Mouse (Mus musculus) heart, postnatal 0 days (tissue): ENCODE results near the gene Dcaf8. TPM values are rescaled to one million over a fixed set of nuclear protein-coding genes. Genes with fewer than 3 reads are reported as not detected.
A peak's percentile ranks its signal among the peaks of the same experiment; 100 is the strongest.

ENCODE experiments used
- ATAC-seq: fragments of 200-750 bp; cut with Nextera tagmentation; 2 replicates; pipeline ENCODE4 v1.8.0; 2017; ENCODE audit warnings: low read depth, moderate number of reproducible peaks, moderate library complexity; ENCODE audit not compliant: insufficient read depth
- DNase-seq: peaks from one replicate; pipeline ENCODE4 v3.0.0-alpha.2; 2016; ENCODE audit warnings: low spot score
- H3K27ac ChIP-seq: fragments of 300-500 bp; sonication (generic); 2 replicates; pipeline ENCODE4 v1.5.1; 2014; ENCODE audit warnings: low read depth, mild to moderate bottlenecking
- H3K27me3 ChIP-seq: fragments of 300-500 bp; sonication (generic); 2 replicates; pipeline ENCODE4 v1.6.1; 2014; ENCODE audit warnings: low read length, mixed read lengths; ENCODE audit not compliant: control insufficient read depth, insufficient read depth
- H3K36me3 ChIP-seq: fragments of 300-500 bp; sonication (generic); replicated peaks from 2 replicates; pipeline ENCODE4 v1.6.1; 2014; ENCODE audit warnings: low read length, mixed read lengths; ENCODE audit not compliant: control insufficient read depth, insufficient read depth
- H3K4me1 ChIP-seq: fragments of 300-500 bp; sonication (generic); 2 replicates; pipeline ENCODE4 v1.6.1; 2014; ENCODE audit warnings: antibody characterized with exemption; ENCODE audit not compliant: control insufficient read depth, insufficient read depth
- H3K4me2 ChIP-seq: fragments of 300-500 bp; sonication (generic); 2 replicates; pipeline ENCODE4 v1.6.1; 2014; ENCODE audit warnings: low read depth, mild to moderate bottlenecking, low read length, moderate library complexity
- H3K4me3 ChIP-seq: fragments of 300-500 bp; sonication (generic); 2 replicates; pipeline ENCODE4 v1.5.1; 2014; ENCODE audit warnings: low read depth, low read length
- H3K9ac ChIP-seq: fragments of 300-500 bp; sonication (generic); replicated peaks from 2 replicates; pipeline ENCODE4 v1.6.1; 2014; ENCODE audit warnings: low read depth, low read length, mixed read lengths
- H3K9me3 ChIP-seq: fragments of 300-500 bp; sonication (generic); replicated peaks from 2 replicates; pipeline ENCODE4 v1.6.1; 2016; ENCODE audit warnings: low read length; ENCODE audit not compliant: control insufficient read depth
- CTCF ChIP-seq: IDR thresholded peaks from 2 replicates; pipeline ENCODE4 v1.5.1; 2016; ENCODE audit warnings: antibody characterized with exemption, control low read depth, low read depth
- EP300 ChIP-seq: IDR thresholded peaks from 2 replicates; pipeline ENCODE4 v1.6.1; 2016; ENCODE audit warnings: antibody characterized with exemption, low read depth
- WGBS: fragments of 180-500 bp; shearing (Covaris S2); extraction: QIAGEN DNeasy Blood & Tissue Kit; methylation state at CpG from one replicate; pipeline ENCODE4 v1.1.7; 2014; 5-methylcytosine and 5-hydroxymethylcytosine counted together
- polyA plus RNA-seq: library from polyadenylated mRNA; unstranded; fragments of >200 nt; fragmentation: Nextera tagmentation; extraction: Ambion mirVana; gene quantifications from 2 replicates; pipeline ENCODE4 v1.2.1, GENCODE M21; 2015
- total RNA-seq: library from RNA; depleted of rRNA; stranded (reverse); fragments of >200 nt; gene quantifications from 2 replicates; pipeline ENCODE4 v1.2.3, GENCODE M21; 2014; ENCODE audit warnings: low replicate concordance

Dcaf8 gene
- total and polyA plus RNA-seq, 2 experiments from 2014 or later: 116 to 129 TPM

DNA sequence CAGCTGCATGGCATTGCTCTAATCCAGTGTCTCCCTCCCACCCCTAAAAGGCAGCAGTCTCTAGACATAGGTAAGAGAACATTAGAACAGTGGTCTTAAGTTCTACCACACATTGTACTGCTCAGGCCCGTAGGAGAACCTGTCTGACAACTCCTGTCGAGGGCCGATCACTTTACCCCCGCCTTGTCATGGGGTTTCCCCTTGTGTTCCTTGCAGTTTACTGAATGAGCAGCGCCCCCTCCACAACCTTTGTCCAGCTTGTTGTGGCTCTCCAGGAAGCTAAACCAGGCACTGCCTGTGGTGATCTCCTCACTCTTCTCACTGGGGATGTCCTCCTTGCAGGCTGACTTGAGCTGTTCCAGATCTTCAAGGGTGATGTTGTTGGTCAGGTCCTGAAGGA is 52.3 kb downstream of the Dcaf8 start:
- peaks cover 59% of the 10 kb centered on the region for H3K36me3 ChIP-seq
- H3K27me3 ChIP-seq: no peaks in the 10 kb centered on the region
- no peaks in the 10 kb centered on the region for H3K9me3 ChIP-seq
- 0 out of 2 replicates have a peak overlapping the region, but pooled peaks have one; percentile 13 for H3K27ac ChIP-seq
- no peak overlapping the region for H3K4me2 ChIP-seq
- no peak overlapping the region for H3K9ac ChIP-seq
- no peak for TF ChIP-seq CTCF
- no peak for TF ChIP-seq EP300
- 70% methylated on average over 5 of the region's 5 CpGs for WGBS
- no peak overlapping the region for H3K4me3 ChIP-seq
- H3K4me1 ChIP-seq: peaks cover 41% of the 10 kb centered on the region
- no peak for DNase-seq
- no peak for ATAC-seq

DNA sequence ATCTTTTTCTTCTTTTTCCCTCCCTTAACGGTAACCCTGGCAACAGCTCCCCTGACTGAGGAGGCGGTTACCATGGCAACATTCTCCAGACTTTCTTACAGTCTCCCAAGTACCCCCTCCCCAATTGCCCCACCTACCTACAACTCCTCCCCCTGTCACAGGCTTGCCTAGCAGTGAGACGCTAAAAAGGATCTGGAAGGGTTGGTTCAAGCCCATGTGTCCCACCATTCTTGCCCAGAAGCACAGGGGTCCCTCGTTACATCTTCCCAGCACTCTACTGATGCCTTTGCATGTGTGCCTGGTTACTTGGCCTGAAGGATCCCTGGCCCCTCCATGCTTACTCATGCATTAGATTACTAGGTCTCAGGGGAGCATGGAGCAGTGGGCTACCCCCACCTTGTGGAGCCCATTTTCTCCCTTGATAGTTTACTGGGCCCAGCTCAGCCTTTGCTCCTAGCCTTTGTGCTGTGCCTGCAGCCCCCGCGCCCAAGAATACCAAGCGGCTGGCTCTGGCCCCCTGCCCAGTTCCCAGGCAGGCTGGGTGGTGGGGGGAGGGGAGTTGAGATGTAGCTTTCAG is 53.1 kb downstream of the Dcaf8 start:
- no peak overlapping the region for H3K4me2 ChIP-seq
- 32% methylated on average over 7 of the region's 7 CpGs for WGBS
- H3K4me1 ChIP-seq: peaks cover 49% of the 10 kb centered on the region
- H3K36me3 ChIP-seq: peaks cover 51% of the 10 kb centered on the region
- TF ChIP-seq CTCF (no peak), EP300 (no peak)
- H3K9me3 ChIP-seq: no peaks in the 10 kb centered on the region
- DNase-seq (no peak), ATAC-seq (peak; percentile 30)
- peak overlapping the region; percentile 52 for H3K27ac ChIP-seq
- H3K9ac ChIP-seq: no peak overlapping the region
- H3K27me3 ChIP-seq: no peaks in the 10 kb centered on the region
- no peak overlapping the region for H3K4me3 ChIP-seq

DNA sequence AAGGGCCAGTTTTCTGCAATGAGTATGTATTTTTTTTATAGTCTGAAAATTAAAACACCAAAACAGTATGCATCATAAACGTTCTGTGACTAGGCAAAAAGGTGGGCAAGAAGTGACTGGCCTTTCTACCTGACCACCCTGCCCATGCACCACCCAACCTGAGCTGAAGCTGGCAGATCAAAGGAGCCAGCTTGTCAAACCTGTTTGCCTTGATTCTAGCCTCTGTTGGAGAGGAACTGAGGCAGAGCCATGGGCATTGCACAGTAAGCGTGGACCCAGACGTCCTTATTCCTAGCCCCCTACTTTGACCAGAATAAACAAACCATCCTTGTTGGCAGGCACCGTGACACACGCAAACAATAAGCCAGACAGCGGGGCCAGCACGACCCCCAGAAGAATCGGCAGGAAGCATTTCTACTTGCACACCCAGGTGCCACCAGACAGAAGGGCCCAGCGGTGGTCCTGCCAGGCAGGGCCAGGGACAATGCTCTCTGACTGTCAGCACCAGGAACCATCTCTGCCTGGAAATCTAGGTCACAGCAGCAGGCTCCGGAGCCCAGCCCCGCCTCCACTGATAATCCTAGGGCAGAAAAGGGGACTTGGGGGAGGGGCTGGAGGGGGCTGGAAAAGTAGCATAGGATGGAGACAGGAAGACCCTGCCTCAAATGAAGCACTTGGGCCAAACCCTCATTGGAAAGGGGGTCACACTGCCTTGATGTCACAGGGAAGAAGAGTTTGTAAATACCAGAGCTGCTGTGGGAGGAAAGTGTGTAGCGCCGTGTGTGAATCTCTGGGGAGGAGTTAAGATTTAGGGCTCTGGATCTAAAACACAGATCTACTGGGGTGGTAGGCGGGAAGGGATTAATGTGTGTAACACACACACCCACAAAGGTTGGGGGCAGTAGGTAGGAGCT is 54.3 kb downstream of the Dcaf8 start:
- no peak for ATAC-seq
- H3K4me1 ChIP-seq: peaks cover 55% of the 10 kb centered on the region
- 16% methylated on average over 14 of the region's 14 CpGs for WGBS

DNA sequence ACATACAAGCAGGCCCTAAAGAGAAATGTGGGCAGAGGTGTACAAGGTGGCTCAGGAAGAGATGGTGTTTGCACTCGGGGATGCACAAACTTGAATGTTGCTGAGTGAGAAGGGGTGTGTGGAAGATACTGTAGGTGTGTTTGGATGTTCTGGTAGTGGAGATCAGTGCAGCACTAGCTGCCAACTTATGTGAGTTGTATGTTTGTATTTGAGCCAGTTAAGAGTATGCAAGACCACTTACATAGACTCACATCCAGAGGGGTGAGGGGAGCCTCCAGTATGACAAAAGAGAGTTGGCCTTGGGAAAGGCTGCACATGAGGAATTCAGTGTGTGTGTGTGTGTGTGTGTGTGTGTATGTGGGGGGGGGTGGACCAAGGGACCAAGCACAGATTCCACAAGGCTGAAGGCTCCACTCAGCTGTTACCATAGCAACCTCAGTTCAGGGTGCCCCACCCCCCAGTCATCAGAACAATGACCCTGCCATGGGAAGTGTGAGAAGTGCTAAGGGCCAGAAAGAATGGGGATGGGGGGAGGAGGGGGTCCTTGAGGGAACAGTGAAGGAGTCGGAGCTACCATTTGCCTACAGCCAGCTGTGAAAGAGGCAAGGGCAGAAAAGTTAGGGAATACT is 55.1 kb downstream of the Dcaf8 start:
- 34% methylated on average over 2 of the region's 2 CpGs for WGBS
- 0 out of 2 replicates have a peak overlapping the region, but pooled peaks have one; percentile 32 for H3K9ac ChIP-seq
- no peaks in the 10 kb centered on the region for H3K9me3 ChIP-seq
- no peaks in the 10 kb centered on the region for H3K27me3 ChIP-seq
- TF ChIP-seq EP300 (no peak), CTCF (no peak)
- ATAC-seq (no peak), DNase-seq (no peak)
- no peak overlapping the region for H3K4me3 ChIP-seq
- peak overlapping the region; percentile 81 for H3K4me2 ChIP-seq
- peaks cover 31% of the 10 kb centered on the region for H3K36me3 ChIP-seq
- H3K27ac ChIP-seq: peak overlapping the region; percentile 95
- H3K4me1 ChIP-seq: peaks cover 55% of the 10 kb centered on the region

More for the DNA sequence above, 54.3 kb downstream of the Dcaf8 start:
- Histone ChIP-seq H3K9me3 (no peaks in the 10 kb centered on the region), H3K27ac (peak overlapping the region; percentile 95), H3K9ac (peak overlapping the region; percentile 32), H3K4me3 (0 out of 2 replicates have a peak overlapping the region, but pooled peaks have one; percentile 3), H3K27me3 (no peaks in the 10 kb centered on the region), H3K36me3 (peaks cover 39% of the 10 kb centered on the region), H3K4me2 (peak overlapping the region; percentile 36)
- TF ChIP-seq CTCF (no peak), EP300 (no peak)
- no peak for DNase-seq

DNA sequence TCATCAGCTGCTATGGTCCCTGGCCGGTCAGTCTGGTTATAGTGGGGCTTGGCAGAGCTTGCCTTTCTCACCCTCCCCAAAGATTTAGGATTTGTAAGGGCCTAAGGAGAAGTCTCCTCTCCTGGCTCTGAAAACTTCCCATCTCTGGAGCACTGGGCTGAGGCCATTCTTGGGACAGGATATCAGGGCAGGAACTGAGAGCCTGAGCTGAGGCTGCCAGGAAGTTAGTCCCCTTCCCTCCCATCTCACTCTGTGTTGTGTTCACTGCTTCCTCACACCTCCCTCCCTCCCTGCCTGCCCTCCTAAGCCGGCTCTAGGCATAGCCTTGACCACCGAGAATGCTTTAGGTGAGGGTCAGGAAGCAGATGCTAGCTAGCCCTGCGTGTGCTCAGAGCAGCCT is 55.7 kb downstream of the Dcaf8 start:
- H3K9ac ChIP-seq: 0 out of 2 replicates have a peak overlapping the region, but pooled peaks have one; percentile 5
- ATAC-seq: no peak
- H3K27me3 ChIP-seq: no peaks in the 10 kb centered on the region
- WGBS: 13% methylated on average over 4 of the region's 4 CpGs
- peak overlapping the region; percentile 81 for H3K4me2 ChIP-seq
- DNase-seq: no peak
- peaks cover 26% of the 10 kb centered on the region for H3K36me3 ChIP-seq
- no peak for TF ChIP-seq CTCF
- TF ChIP-seq EP300: no peak
- H3K4me3 ChIP-seq: no peak overlapping the region
- H3K4me1 ChIP-seq: peaks cover 55% of the 10 kb centered on the region
- peak overlapping the region; percentile 95 for H3K27ac ChIP-seq
- H3K9me3 ChIP-seq: no peaks in the 10 kb centered on the region
